Mouse (Mus musculus) hindbrain, embryonic 16.5 days (tissue): ENCODE results near the gene Ankrd11. TPM values are rescaled to one million over a fixed set of nuclear protein-coding genes. Genes with fewer than 3 reads are reported as not detected.

ENCODE experiments used
- ATAC-seq: fragments of 200-750 bp; cut with Nextera tagmentation; 2 replicates; pipeline ENCODE4 v1.8.0; 2017; ENCODE audit warnings: moderate TSS enrichment, moderate library complexity
- H3K27ac ChIP-seq: fragments of 300-500 bp; sonication (generic); 2 replicates; pipeline ENCODE4 v1.5.1; 2014; ENCODE audit warnings: low read depth, mild to moderate bottlenecking, control low read depth, low read length, moderate library complexity
- H3K27me3 ChIP-seq: fragments of 300-500 bp; sonication (generic); replicated peaks from 2 replicates; pipeline ENCODE4 v1.6.1; 2014; ENCODE audit warnings: low read length; ENCODE audit not compliant: control insufficient read depth, insufficient read depth
- H3K36me3 ChIP-seq: fragments of 300-500 bp; sonication (generic); 2 replicates; pipeline ENCODE4 v1.6.1; 2014; ENCODE audit warnings: mild to moderate bottlenecking, low read length, moderate library complexity, mixed read lengths; ENCODE audit not compliant: control insufficient read depth, insufficient read depth
- H3K4me1 ChIP-seq: fragments of 300-500 bp; sonication (generic); 2 replicates; pipeline ENCODE4 v1.6.1; 2014; ENCODE audit warnings: low read depth, low read length; ENCODE audit not compliant: control insufficient read depth, insufficient read depth
- H3K4me2 ChIP-seq: fragments of 300-500 bp; sonication (generic); 2 replicates; pipeline ENCODE4 v1.6.1; 2014; ENCODE audit warnings: mild to moderate bottlenecking, low read length, control low read depth, moderate library complexity
- H3K4me3 ChIP-seq: fragments of 300-500 bp; sonication (generic); 2 replicates; pipeline ENCODE4 v1.5.1; 2014; ENCODE audit warnings: mild to moderate bottlenecking, low read length, control low read depth, moderate library complexity
- H3K9ac ChIP-seq: fragments of 300-500 bp; sonication (generic); 2 replicates; pipeline ENCODE4 v1.6.1; 2014; ENCODE audit warnings: low read depth, mild to moderate bottlenecking, control low read depth, low read length, moderate library complexity
- H3K9me3 ChIP-seq: fragments of 300-500 bp; sonication (generic); 2 replicates; pipeline ENCODE4 v1.6.1; 2014; ENCODE audit warnings: mild to moderate bottlenecking, low read length, moderate library complexity; ENCODE audit not compliant: control insufficient read depth
- WGBS: fragments of 180-500 bp; shearing (Covaris S2); extraction: QIAGEN DNeasy Blood & Tissue Kit; methylation state at CpG from one replicate; pipeline ENCODE4 v1.1.7; 2014; 5-methylcytosine and 5-hydroxymethylcytosine counted together
- polyA plus RNA-seq: library from polyadenylated mRNA; unstranded; fragments of >200 nt; fragmentation: Nextera tagmentation; extraction: Ambion mirVana; gene quantifications from 2 replicates; pipeline ENCODE4 v1.2.1, GENCODE M21; 2015

Gene Ankrd11
- polyA plus RNA-seq, 1 experiment from 2014 or later, result 22.9 TPM

- H3K9me3 ChIP-seq, result no peaks in the 10 kb centered on the region
- H3K27ac ChIP-seq, result no peak overlapping the region; the same call in 1 of the 2 replicates
- no peak overlapping the region for H3K4me2 ChIP-seq
- H3K4me1 ChIP-seq, result peaks cover 21% of the 10 kb centered on the region
- no peaks in the 10 kb centered on the region for H3K36me3 ChIP-seq
- WGBS, result 76% methylated on average over 6 of the region's 6 CpGs
- H3K9ac ChIP-seq, result no peak overlapping the region
- no peak overlapping the region for H3K4me3 ChIP-seq
- no peaks in the 10 kb centered on the region for H3K27me3 ChIP-seq
- no peak for ATAC-seq
Measured at GRCm38 (mm10) chr8:122924091-122924490, 118.0 kb downstream of the Ankrd11 start.

GRCm38 (mm10) chr8:122923431-122924090, 118.5 kb downstream of the Ankrd11 start:
- no peak overlapping the region; the same call in 1 of the 2 replicates for H3K27ac ChIP-seq
- 66% methylated on average over 7 of the region's 7 CpGs for WGBS
- no peak overlapping the region for H3K9ac ChIP-seq
- ATAC-seq, result no peak
- no peaks in the 10 kb centered on the region for H3K36me3 ChIP-seq
- no peaks in the 10 kb centered on the region for H3K27me3 ChIP-seq
- H3K4me1 ChIP-seq, result peaks cover 21% of the 10 kb centered on the region
- no peak overlapping the region for H3K4me3 ChIP-seq
- H3K9me3 ChIP-seq, result no peaks in the 10 kb centered on the region
- no peak overlapping the region for H3K4me2 ChIP-seq

- Histone ChIP-seq H3K9me3 (no peaks in the 10 kb centered on the region), H3K9ac (no peak overlapping the region), H3K4me3 (no peak overlapping the region), H3K27ac (no peak overlapping the region), H3K4me2 (no peak overlapping the region), H3K36me3 (no peaks in the 10 kb centered on the region), H3K27me3 (no peaks in the 10 kb centered on the region), H3K4me1 (peaks cover 24% of the 10 kb centered on the region)
- WGBS, result 88% methylated on average over 3 of the region's 3 CpGs
- ATAC-seq, result no peak
Measured at GRCm38 (mm10) chr8:122922945-122923344, 119.1 kb downstream of the Ankrd11 start.

- H3K36me3 ChIP-seq, result no peaks in the 10 kb centered on the region
- H3K9ac ChIP-seq, result no peak overlapping the region
- H3K4me2 ChIP-seq, result 0 out of 2 replicates have a peak overlapping the region, but pooled peaks have one; percentile 9
- peak; percentile 80 for ATAC-seq
- peaks cover 31% of the 10 kb centered on the region for H3K4me1 ChIP-seq
- no peak overlapping the region for H3K4me3 ChIP-seq
- 58% methylated on average over 7 of the region's 7 CpGs for WGBS
- H3K27me3 ChIP-seq, result no peaks in the 10 kb centered on the region
- H3K27ac ChIP-seq, result no peak overlapping the region
- H3K9me3 ChIP-seq, result no peaks in the 10 kb centered on the region
Measured at GRCm38 (mm10) chr8:122920890-122921289, 121.2 kb downstream of the Ankrd11 start.

GRCm38 (mm10) chr8:122918438-122919107, 123.5 kb downstream of the Ankrd11 start:
- 66% methylated on average over 7 of the region's 7 CpGs for WGBS
- H3K9me3 ChIP-seq, result no peaks in the 10 kb centered on the region
- H3K27me3 ChIP-seq, result no peaks in the 10 kb centered on the region
- H3K4me1 ChIP-seq, result peaks cover 27% of the 10 kb centered on the region
- no peak overlapping the region for H3K27ac ChIP-seq
- H3K4me3 ChIP-seq, result no peak overlapping the region
- H3K9ac ChIP-seq, result no peak overlapping the region
- H3K36me3 ChIP-seq, result no peaks in the 10 kb centered on the region
- ATAC-seq, result no peak
- H3K4me2 ChIP-seq, result no peak overlapping the region

- H3K4me3 ChIP-seq, result no peak overlapping the region
- 72% methylated on average over 11 of the region's 11 CpGs for WGBS
- H3K36me3 ChIP-seq, result no peaks in the 10 kb centered on the region
- no peak overlapping the region; the same call in 1 of the 2 replicates for H3K27ac ChIP-seq
- ATAC-seq, result no peak
- peaks cover 27% of the 10 kb centered on the region for H3K4me1 ChIP-seq
- no peak overlapping the region for H3K4me2 ChIP-seq
- no peaks in the 10 kb centered on the region for H3K9me3 ChIP-seq
- H3K27me3 ChIP-seq, result no peaks in the 10 kb centered on the region
- no peak overlapping the region for H3K9ac ChIP-seq
Measured at GRCm38 (mm10) chr8:122917531-122918392, 124.3 kb downstream of the Ankrd11 start.

GRCm38 (mm10) chr8:122916766-122917165, 125.3 kb downstream of the Ankrd11 start:
- H3K9me3 ChIP-seq, result no peaks in the 10 kb centered on the region
- no peak overlapping the region for H3K4me3 ChIP-seq
- H3K9ac ChIP-seq, result no peak overlapping the region
- no peak overlapping the region for H3K27ac ChIP-seq
- H3K36me3 ChIP-seq, result no peaks in the 10 kb centered on the region
- no peaks in the 10 kb centered on the region for H3K27me3 ChIP-seq
- H3K4me1 ChIP-seq, result peaks cover 27% of the 10 kb centered on the region
- ATAC-seq, result no peak
- no peak overlapping the region for H3K4me2 ChIP-seq
- WGBS, result 74% methylated on average over 3 of the region's 3 CpGs

- Histone ChIP-seq H3K4me2 (no peak overlapping the region), H3K27ac (no peak overlapping the region; the same call in 1 of the 2 replicates), H3K9me3 (no peaks in the 10 kb centered on the region), H3K36me3 (0 out of 2 replicates have a peak, but pooled peaks cover 4% of the 10 kb centered on the region), H3K4me3 (no peak overlapping the region), H3K4me1 (peaks cover 7% of the 10 kb centered on the region), H3K27me3 (no peaks in the 10 kb centered on the region), H3K9ac (no peak overlapping the region)
- ATAC-seq, result no peak
- 78% methylated on average over 4 of the region's 4 CpGs for WGBS
Measured at GRCm38 (mm10) chr8:122912871-122913270, 129.2 kb downstream of the Ankrd11 start.

GRCm38 (mm10) chr8:122912150-122912549, 129.9 kb downstream of the Ankrd11 start:
- no peak overlapping the region for H3K4me2 ChIP-seq
- H3K9me3 ChIP-seq, result no peaks in the 10 kb centered on the region
- H3K36me3 ChIP-seq, result 0 out of 2 replicates have a peak, but pooled peaks cover 4% of the 10 kb centered on the region
- H3K27me3 ChIP-seq, result no peaks in the 10 kb centered on the region
- no peak for ATAC-seq
- 84% methylated on average over 3 of the region's 3 CpGs for WGBS
- no peak overlapping the region for H3K27ac ChIP-seq
- H3K4me3 ChIP-seq, result no peak overlapping the region
- no peak overlapping the region for H3K9ac ChIP-seq
- peaks cover under 1% of the 10 kb centered on the region; the same call in 1 of the 2 replicates for H3K4me1 ChIP-seq
